Mouse (Mus musculus) midbrain, embryonic 15.5 days (tissue): ENCODE data around the gene Tgm7. TPM values are rescaled to one million over a fixed set of nuclear protein-coding genes. Genes with fewer than 3 reads are reported as not detected.

Experiments used
- ATAC-seq: fragments of 200-750 bp; cut with Nextera tagmentation; replicated peaks from 2 replicates; pipeline ENCODE4 v1.8.0; 2017; ENCODE audit warnings: moderate TSS enrichment
- H3K27ac ChIP-seq: fragments of 300-500 bp; sonication (generic); 2 replicates; pipeline ENCODE4 v1.5.1; 2015; ENCODE audit warnings: mild to moderate bottlenecking, inconsistent platforms
- H3K27me3 ChIP-seq: fragments of 300-500 bp; sonication (generic); replicated peaks from 2 replicates; pipeline ENCODE4 v1.6.1; 2015; ENCODE audit warnings: inconsistent platforms
- H3K36me3 ChIP-seq: fragments of 300-500 bp; sonication (generic); replicated peaks from 2 replicates; pipeline ENCODE4 v1.6.1; 2015; ENCODE audit warnings: inconsistent platforms
- H3K4me1 ChIP-seq: fragments of 300-500 bp; sonication (generic); 2 replicates; pipeline ENCODE4 v1.6.1; 2015; ENCODE audit warnings: inconsistent platforms
- H3K4me2 ChIP-seq: fragments of 300-500 bp; sonication (generic); 2 replicates; pipeline ENCODE4 v1.6.1; 2015; ENCODE audit warnings: inconsistent platforms, mild to moderate bottlenecking, moderate library complexity
- H3K4me3 ChIP-seq: fragments of 300-500 bp; sonication (generic); 2 replicates; pipeline ENCODE4 v1.5.1; 2015; ENCODE audit warnings: mild to moderate bottlenecking, inconsistent platforms
- H3K9ac ChIP-seq: fragments of 300-500 bp; sonication (generic); 2 replicates; pipeline ENCODE4 v1.6.1; 2015; ENCODE audit warnings: mild to moderate bottlenecking, inconsistent platforms
- H3K9me3 ChIP-seq: fragments of 300-500 bp; sonication (generic); 2 replicates; pipeline ENCODE4 v1.6.1; 2016; ENCODE audit warnings: inconsistent platforms
- WGBS: fragments of 180-500 bp; shearing (Covaris S2); methylation state at CpG from one replicate; pipeline ENCODE4 v1.1.7; 2015; ENCODE audit warnings: mixed read lengths; 5-methylcytosine and 5-hydroxymethylcytosine counted together
- polyA plus RNA-seq: library from polyadenylated mRNA; unstranded; fragments of >200 nt; fragmentation: Nextera tagmentation; extraction: Ambion mirVana; gene quantifications from 2 replicates; pipeline ENCODE4 v1.2.1, GENCODE M21; 2015

Gene Tgm7
- not detected in 2 replicates for polyA plus RNA-seq

GRCm38 (mm10) chr2:121109695-121110094 lies at the start of gene Tgm7:
Gene Tgm7 (minus strand): TSS chr2:121109795.
- H3K36me3 ChIP-seq, result no peaks in the 10 kb centered on the region
- no peak within 1 kb of the TSS for H3K4me2 ChIP-seq
- H3K9me3 ChIP-seq, result no peaks in the 10 kb centered on the region
- WGBS, result 90% methylated on average over 4 of the region's 4 CpGs
- H3K27ac ChIP-seq, result no peak within 1 kb of the TSS
- H3K27me3 ChIP-seq, result no peaks in the 10 kb centered on the region
- H3K9ac ChIP-seq, result no peak within 1 kb of the TSS
- H3K4me3 ChIP-seq, result no peak within 1 kb of the TSS
- H3K4me1 ChIP-seq, result no peaks in the 10 kb centered on the region
- no peak for ATAC-seq

- Histone ChIP-seq H3K4me2 (no peak overlapping the region), H3K9ac (no peak overlapping the region), H3K27me3 (no peaks in the 10 kb centered on the region), H3K27ac (no peak overlapping the region), H3K9me3 (no peaks in the 10 kb centered on the region), H3K4me1 (no peaks in the 10 kb centered on the region), H3K36me3 (peaks cover 33% of the 10 kb centered on the region; the same call in 1 of the 2 replicates), H3K4me3 (no peak overlapping the region)
- no peak for ATAC-seq
- WGBS, result 94% methylated on average over 3 of the region's 3 CpGs
Observed at GRCm38 (mm10) chr2:121153100-121153499, 43.5 kb upstream of the Tgm7 start.

GRCm38 (mm10) chr2:121149679-121150078 lies 40.1 kb upstream of the Tgm7 start:
- 90% methylated on average over 5 of the region's 5 CpGs for WGBS
- H3K27ac ChIP-seq, result no peak overlapping the region
- H3K36me3 ChIP-seq, result peaks cover 30% of the 10 kb centered on the region; the same call in 1 of the 2 replicates
- H3K4me3 ChIP-seq, result no peak overlapping the region
- no peaks in the 10 kb centered on the region for H3K27me3 ChIP-seq
- no peak overlapping the region for H3K4me2 ChIP-seq
- no peaks in the 10 kb centered on the region for H3K4me1 ChIP-seq
- no peaks in the 10 kb centered on the region for H3K9me3 ChIP-seq
- ATAC-seq, result no peak
- H3K9ac ChIP-seq, result no peak overlapping the region

- peaks cover 37% of the 10 kb centered on the region for H3K4me1 ChIP-seq
- 0 out of 2 replicates have a peak, but pooled peaks cover 12% of the 10 kb centered on the region for H3K36me3 ChIP-seq
- no peak overlapping the region for H3K4me2 ChIP-seq
- no peak overlapping the region for H3K27ac ChIP-seq
- ATAC-seq, result no peak
- WGBS, result 39% methylated on average over 2 of the region's 2 CpGs
- no peaks in the 10 kb centered on the region for H3K27me3 ChIP-seq
- no peak overlapping the region for H3K9ac ChIP-seq
- no peaks in the 10 kb centered on the region for H3K9me3 ChIP-seq
- H3K4me3 ChIP-seq, result no peak overlapping the region
Observed at GRCm38 (mm10) chr2:121142415-121142814, 32.8 kb upstream of the Tgm7 start.

- Histone ChIP-seq H3K9ac (peak overlapping the region; percentile 91), H3K9me3 (no peaks in the 10 kb centered on the region), H3K27ac (peak overlapping the region; percentile 99), H3K4me1 (peaks cover 41% of the 10 kb centered on the region), H3K4me2 (peak overlapping the region; percentile 84), H3K4me3 (peak overlapping the region; percentile 77), H3K36me3 (0 out of 2 replicates have a peak, but pooled peaks cover 10% of the 10 kb centered on the region), H3K27me3 (no peaks in the 10 kb centered on the region)
- 73% methylated on average over 16 of the region's 16 CpGs for WGBS
- no peak for ATAC-seq
Observed at GRCm38 (mm10) chr2:121141216-121142035, 31.8 kb upstream of the Tgm7 start.

GRCm38 (mm10) chr2:121140018-121140882 lies 30.7 kb upstream of the Tgm7 start, which contains the start of the genes Adal and Lcmt2:
Gene Adal (plus strand): TSS chr2:121140428.
Gene Lcmt2 (minus strand): TSS chr2:121140653.
- Histone ChIP-seq H3K27me3 (no peaks in the 10 kb centered on the region), H3K9ac (peak within 1 kb of the TSS; percentile 91), H3K27ac (peak within 1 kb of the TSS; percentile 99), H3K4me2 (peak within 1 kb of the TSS; percentile 84), H3K36me3 (0 out of 2 replicates have a peak, but pooled peaks cover 7% of the 10 kb centered on the region), H3K4me1 (peaks cover 41% of the 10 kb centered on the region), H3K9me3 (no peaks in the 10 kb centered on the region), H3K4me3 (peak within 1 kb of the TSS; percentile 77)
- ATAC-seq, result peak; percentile 97
- WGBS, result under 1% methylated on average over 87 of the region's 87 CpGs

GRCm38 (mm10) chr2:121139266-121140017 lies 29.8 kb upstream of the Tgm7 start:
- Histone ChIP-seq H3K4me3 (peak overlapping the region; percentile 77), H3K27ac (peak overlapping the region; percentile 99), H3K9ac (peak overlapping the region; percentile 91), H3K9me3 (no peaks in the 10 kb centered on the region), H3K4me1 (peaks cover 41% of the 10 kb centered on the region), H3K36me3 (0 out of 2 replicates have a peak, but pooled peaks cover 7% of the 10 kb centered on the region), H3K27me3 (no peaks in the 10 kb centered on the region), H3K4me2 (peak overlapping the region; percentile 84)
- WGBS, result 43% methylated on average over 29 of the region's 29 CpGs
- no peak; the same call in 1 of the 2 replicates for ATAC-seq

- no peak overlapping the region for H3K4me3 ChIP-seq
- H3K36me3 ChIP-seq, result no peaks in the 10 kb centered on the region
- H3K27me3 ChIP-seq, result no peaks in the 10 kb centered on the region
- H3K9ac ChIP-seq, result no peak overlapping the region
- no peak for ATAC-seq
- H3K4me1 ChIP-seq, result peaks cover 40% of the 10 kb centered on the region
- 98% methylated on average over 4 of the region's 4 CpGs for WGBS
- no peak overlapping the region for H3K4me2 ChIP-seq
- H3K27ac ChIP-seq, result no peak overlapping the region
- H3K9me3 ChIP-seq, result no peaks in the 10 kb centered on the region
Observed at GRCm38 (mm10) chr2:121137371-121137770, 27.8 kb upstream of the Tgm7 start.

GRCm38 (mm10) chr2:121132822-121133221 lies 23.2 kb upstream of the Tgm7 start:
- H3K27ac ChIP-seq, result no peak overlapping the region
- H3K4me3 ChIP-seq, result no peak overlapping the region
- ATAC-seq, result no peak
- H3K4me2 ChIP-seq, result no peak overlapping the region
- H3K9me3 ChIP-seq, result no peaks in the 10 kb centered on the region
- peaks cover 7% of the 10 kb centered on the region for H3K4me1 ChIP-seq
- WGBS, result 81% methylated on average over 1 of the region's 1 CpGs
- no peaks in the 10 kb centered on the region for H3K27me3 ChIP-seq
- H3K9ac ChIP-seq, result no peak overlapping the region
- no peaks in the 10 kb centered on the region for H3K36me3 ChIP-seq

- no peaks in the 10 kb centered on the region for H3K4me1 ChIP-seq
- H3K4me2 ChIP-seq, result no peak overlapping the region
- 71% methylated on average over 9 of the region's 9 CpGs for WGBS
- no peak for ATAC-seq
- no peak overlapping the region for H3K27ac ChIP-seq
- H3K36me3 ChIP-seq, result no peaks in the 10 kb centered on the region
- no peak overlapping the region for H3K9ac ChIP-seq
- H3K9me3 ChIP-seq, result no peaks in the 10 kb centered on the region
- no peaks in the 10 kb centered on the region for H3K27me3 ChIP-seq
- H3K4me3 ChIP-seq, result no peak overlapping the region
Observed at GRCm38 (mm10) chr2:121128865-121129620, 19.4 kb upstream of the Tgm7 start.

GRCm38 (mm10) chr2:121127536-121127935 lies 17.9 kb upstream of the Tgm7 start:
- no peaks in the 10 kb centered on the region for H3K36me3 ChIP-seq
- no peaks in the 10 kb centered on the region for H3K4me1 ChIP-seq
- no peaks in the 10 kb centered on the region for H3K9me3 ChIP-seq
- no peak for ATAC-seq
- H3K27me3 ChIP-seq, result no peaks in the 10 kb centered on the region
- H3K4me2 ChIP-seq, result no peak overlapping the region
- no peak overlapping the region for H3K27ac ChIP-seq
- no peak overlapping the region for H3K4me3 ChIP-seq
- no peak overlapping the region for H3K9ac ChIP-seq
- 88% methylated on average over 1 of the region's 1 CpGs for WGBS
